Mouse (Mus musculus): ENCODE measurements around the gene Arntl. TPM values are rescaled to one million over a fixed set of nuclear protein-coding genes. Genes with fewer than 3 reads are reported as not detected.
"Not testable (repeated sequence)": the region's sequence is repeated elsewhere in the genome, so short reads cannot be mapped to it uniquely, and the experiment has no call there.

The Arntl gene
- total and polyA plus RNA-seq, 3 experiments, result 2.6 to 4.6 (median 3.3) TPM

DNA sequence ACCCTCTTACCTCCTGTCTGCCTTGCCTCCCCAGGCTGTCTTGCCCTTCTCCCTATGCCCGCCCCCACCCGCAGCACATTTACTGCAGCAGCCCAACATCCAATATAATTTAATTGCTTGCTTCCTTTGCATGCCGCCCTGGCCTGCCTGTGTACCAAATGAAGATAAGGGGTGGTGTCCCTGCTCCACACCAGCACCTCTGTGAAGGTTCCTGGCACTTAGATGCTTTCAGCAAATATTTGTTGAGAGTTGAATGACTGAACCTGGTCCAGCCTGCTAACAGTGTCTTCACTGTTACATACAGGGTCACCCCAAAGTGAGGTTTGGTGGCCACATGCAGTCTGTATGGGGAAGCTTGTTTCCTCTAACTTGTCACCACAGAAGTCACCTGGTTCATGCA, 54.4 kb downstream of the Arntl start:
- TF ChIP-seq MAZ (IDR thresholded peaks at IDR 0.05; ENCODE audit: low read depth, low read length), result no peak
- TF ChIP-seq CHD2 (IDR thresholded peaks at IDR 0.05; ENCODE audit: low read length), result no peak
- no peak for TF ChIP-seq EP300 (IDR thresholded peaks at IDR 0.05; ENCODE audit: low read length)
- TF ChIP-seq MXI1 (IDR thresholded peaks at IDR 0.05; ENCODE audit: low read depth, low read length), result no peak
- no peak for TF ChIP-seq E2F4 (IDR thresholded peaks at IDR 0.05; ENCODE audit: insufficient replicate concordance, low read depth, low read length)
- TF ChIP-seq RCOR1 (conservative IDR thresholded peaks at IDR 0.05; ENCODE audit: low read depth, low read length), result no peak
- TF ChIP-seq USF1 (IDR thresholded peaks at IDR 0.05; ENCODE audit: low read depth, low read length), result no peak
- TF ChIP-seq ZNF384 (IDR thresholded peaks at IDR 0.05; ENCODE audit: low read depth, low read length), result no peak
- no peak for TF ChIP-seq SMC3 (IDR thresholded peaks at IDR 0.05; ENCODE audit: low read depth, low read length)
- TF ChIP-seq MAX (IDR thresholded peaks at IDR 0.05; ENCODE audit: low read length), result no peak
- TF ChIP-seq MAFK (IDR thresholded peaks at IDR 0.05; ENCODE audit: insufficient replicate concordance, low read length), result no peak
- TF ChIP-seq ELF1 (IDR thresholded peaks at IDR 0.05; ENCODE audit: low read depth, low read length), result no peak
- TF ChIP-seq MEF2A (IDR thresholded peaks at IDR 0.05; ENCODE audit: borderline replicate concordance, low read depth, low read length), result no peak
- no peak for TF ChIP-seq JUN (IDR thresholded peaks at IDR 0.05; ENCODE audit: insufficient read depth, low read depth, low read length)
- no peak for TF ChIP-seq MYC (IDR thresholded peaks at IDR 0.05; ENCODE audit: low read depth, low read length)
- TF ChIP-seq ZC3H11A (IDR thresholded peaks at IDR 0.05; ENCODE audit: low read depth, low read length), result no peak
- TF ChIP-seq KAT2A (IDR thresholded peaks at IDR 0.05; ENCODE audit: insufficient replicate concordance, low read length), result no peak
- no peak for TF ChIP-seq PAX5 (IDR thresholded peaks at IDR 0.05; ENCODE audit: low read length)
- Histone ChIP-seq H3K9ac (ENCODE audit: insufficient read depth, low read depth) (no peak overlapping the region), H3K27ac (ENCODE audit: insufficient read depth, low read depth) (no peak overlapping the region), H3K79me2 (replicated peaks; ENCODE audit: control insufficient read depth, extremely low read depth, insufficient read depth, poor library complexity, severe bottlenecking) (no peaks in the 10 kb centered on the region), H3K36me3 (replicated peaks in 1 of 2; ENCODE audit: control insufficient read depth in 1 of 2, insufficient read depth in 1 of 2, low read length in 1 of 2) (no peaks in the 10 kb centered on the region), H3K4me2 (ENCODE audit: insufficient read depth, low read depth, poor library complexity, severe bottlenecking) (no peak overlapping the region), H3K27me3 (replicated peaks) (no peaks in the 10 kb centered on the region), H3K9me3 (replicated peaks; ENCODE audit: low read length) (no peaks in the 10 kb centered on the region), H3K4me3 (replicated peaks in 1 of 3; ENCODE audit: low read depth in 2 of 3, low read length in 2 of 3, poor library complexity in 1 of 3) (no peak overlapping the region), H3K4me1 (ENCODE audit: control insufficient read depth in 1 of 2, insufficient read depth in 2 of 2) (peaks cover 7 to 15% of the 10 kb centered on the region in 2 experiments; a peak in 3 of 4 replicates)
- DNase-seq (ENCODE audit: extremely low read depth), result no peak
- dilution Hi-C loops (cut with MboI; ENCODE audit: extremely low pct_ligation_motif_present, extremely low pct_unique_long_range_greater_than_20kb, low sequenced_read_pairs) (no loop called here), in situ Hi-C loops (cut with MboI; ENCODE audit: low pct_ligation_motif_present, low pct_unique_long_range_greater_than_20kb, low sequenced_read_pairs) (loop anchor here (25.0 kb wide), 1 partner anchor 349 kb away; no protein-coding TSS in a partner anchor)

DNA sequence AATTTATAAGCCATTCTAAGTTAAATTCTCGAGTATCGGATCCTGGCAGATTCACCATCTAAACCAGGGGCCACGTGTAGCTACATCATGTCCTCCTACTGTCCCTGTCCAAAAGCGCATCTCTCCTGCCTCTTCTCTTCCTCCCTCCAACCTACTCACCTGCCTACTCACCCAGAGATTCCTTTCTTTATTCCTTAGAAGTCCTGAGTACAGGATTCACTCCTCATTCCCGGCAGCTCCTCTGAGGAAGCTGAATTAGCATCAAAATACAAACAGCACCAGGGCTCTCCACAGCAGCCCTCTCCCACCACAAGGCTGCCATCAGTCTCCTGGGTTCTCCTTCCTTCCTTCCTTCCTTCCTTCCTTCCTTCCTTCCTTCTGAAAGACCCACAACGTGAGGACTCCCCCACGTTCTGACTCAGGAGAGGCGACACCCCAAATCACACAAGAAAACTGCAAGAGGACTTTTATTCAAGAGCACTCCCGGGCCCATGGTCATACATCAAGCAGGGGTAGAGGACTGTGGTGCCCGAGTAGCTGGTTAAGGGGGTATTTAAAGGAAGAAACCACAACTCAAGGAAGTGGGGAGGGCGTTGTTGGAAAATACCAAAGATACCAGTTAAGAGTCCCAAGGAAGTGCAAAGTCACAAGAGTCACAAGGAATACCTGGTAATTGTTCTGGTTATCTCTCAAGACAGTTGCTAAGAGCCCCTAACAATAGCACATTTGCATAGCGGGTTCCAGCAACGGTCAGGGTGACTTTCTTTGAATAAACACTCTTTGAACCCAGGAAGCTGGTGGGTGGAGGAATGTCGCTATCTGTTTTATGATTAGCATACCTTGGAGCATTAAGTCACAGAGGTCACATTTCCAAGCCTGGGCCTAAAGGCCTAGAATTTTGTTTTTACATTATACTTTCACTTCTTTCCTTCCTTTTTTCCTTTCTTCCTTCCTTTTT, 55.5 kb downstream of the Arntl start:
- H3K9ac ChIP-seq (ENCODE audit: insufficient read depth, low read depth); H3K79me2 ChIP-seq (replicated peaks; ENCODE audit: control insufficient read depth, extremely low read depth, insufficient read depth, poor library complexity, severe bottlenecking); H3K36me3 ChIP-seq (replicated peaks in 1 of 2; ENCODE audit: control insufficient read depth in 1 of 2, insufficient read depth in 1 of 2, low read length in 1 of 2); DNase-seq (ENCODE audit: extremely low read depth); dilution Hi-C loops (cut with MboI; ENCODE audit: extremely low pct_ligation_motif_present, extremely low pct_unique_long_range_greater_than_20kb, low sequenced_read_pairs); H3K27me3 ChIP-seq (replicated peaks); H3K27ac ChIP-seq (ENCODE audit: insufficient read depth, low read depth); H3K9me3 ChIP-seq (replicated peaks; ENCODE audit: low read length); H3K4me2 ChIP-seq (ENCODE audit: insufficient read depth, low read depth, poor library complexity, severe bottlenecking); H3K4me3 ChIP-seq (replicated peaks in 1 of 3; ENCODE audit: low read depth in 2 of 3, low read length in 2 of 3, poor library complexity in 1 of 3): not testable (repeated sequence)
- in situ Hi-C loops (cut with MboI; ENCODE audit: low pct_ligation_motif_present, low pct_unique_long_range_greater_than_20kb, low sequenced_read_pairs), result loop anchor here (25.0 kb wide), 1 partner anchor 350 kb away; no protein-coding TSS in a partner anchor
- peaks cover 7 to 15% of the 10 kb centered on the region in 2 experiments; a peak in 3 of 4 replicates for H3K4me1 ChIP-seq (ENCODE audit: control insufficient read depth in 1 of 2, insufficient read depth in 2 of 2)
